Mouse (Mus musculus) embryo, embryonic 9.5 days (tissue): ENCODE data around the gene Thumpd3.

ENCODE experiments used
- DNase-seq: peaks from one replicate; pipeline ENCODE4 v3.0.0-alpha.2; 2017; ENCODE audit errors: extremely low spot score

The Thumpd3 gene

GRCm38 (mm10) chr6:113037946-113038734, 7.9 kb upstream of the Thumpd3 start:
- DNase-seq, result peak; percentile 72

- no peak for DNase-seq
Observed at GRCm38 (mm10) chr6:113038735-113039058, 7.3 kb upstream of the Thumpd3 start.

GRCm38 (mm10) chr6:113040319-113040718, 5.7 kb upstream of the Thumpd3 start:
- DNase-seq, result no peak

- DNase-seq, result no peak
Observed at GRCm38 (mm10) chr6:113041215-113041990, 4.6 kb upstream of the Thumpd3 start.

- DNase-seq, result no peak
Observed at GRCm38 (mm10) chr6:113045575-113045974, 450 bp upstream of the Thumpd3 start.

- DNase-seq, result no peak
Observed at GRCm38 (mm10) chr6:113047016-113047746, 1.2 kb downstream of the Thumpd3 start.

GRCm38 (mm10) chr6:113048371-113048770, 2.3 kb downstream of the Thumpd3 start:
- no peak for DNase-seq

GRCm38 (mm10) chr6:113049159-113049558, 3.1 kb downstream of the Thumpd3 start:
- DNase-seq, result no peak

- DNase-seq, result no peak
Observed at GRCm38 (mm10) chr6:113052972-113053371, 6.9 kb downstream of the Thumpd3 start.

GRCm38 (mm10) chr6:113054552-113055107, 8.6 kb downstream of the Thumpd3 start:
- DNase-seq, result no peak

- no peak for DNase-seq
Observed at GRCm38 (mm10) chr6:113060892-113061563, 15.0 kb downstream of the Thumpd3 start.

- no peak for DNase-seq
Observed at GRCm38 (mm10) chr6:113062253-113062652, 16.2 kb downstream of the Thumpd3 start.

- DNase-seq, result no peak
Observed at GRCm38 (mm10) chr6:113063363-113063762, 17.3 kb downstream of the Thumpd3 start.

GRCm38 (mm10) chr6:113065186-113065585, 19.2 kb downstream of the Thumpd3 start:
- no peak for DNase-seq

- DNase-seq, result no peak
Observed at GRCm38 (mm10) chr6:113069154-113069553, 23.1 kb downstream of the Thumpd3 start.

- no peak for DNase-seq
Observed at GRCm38 (mm10) chr6:113075261-113075660, 29.2 kb downstream of the Thumpd3 start.

GRCm38 (mm10) chr6:113076012-113076685, 30.1 kb downstream of the Thumpd3 start:
- peak; percentile 98 for DNase-seq

GRCm38 (mm10) chr6:113076686-113077516, 30.9 kb downstream of the Thumpd3 start, which contains the start of gene Setd5:
Gene Setd5 (plus strand): TSS chr6:113077365.
- DNase-seq, result peak; percentile 99

- no peak for DNase-seq
Observed at GRCm38 (mm10) chr6:113077569-113078030, 31.6 kb downstream of the Thumpd3 start.
